Mouse (Mus musculus): Measurements from ENCODE around the gene Per1. TPM values are rescaled to one million over a fixed set of nuclear protein-coding genes. Genes with fewer than 3 reads are reported as not detected.

The Per1 gene
- polyA plus RNA-seq, 1 experiment from 2014 or later, result 9.4 TPM

DNA sequence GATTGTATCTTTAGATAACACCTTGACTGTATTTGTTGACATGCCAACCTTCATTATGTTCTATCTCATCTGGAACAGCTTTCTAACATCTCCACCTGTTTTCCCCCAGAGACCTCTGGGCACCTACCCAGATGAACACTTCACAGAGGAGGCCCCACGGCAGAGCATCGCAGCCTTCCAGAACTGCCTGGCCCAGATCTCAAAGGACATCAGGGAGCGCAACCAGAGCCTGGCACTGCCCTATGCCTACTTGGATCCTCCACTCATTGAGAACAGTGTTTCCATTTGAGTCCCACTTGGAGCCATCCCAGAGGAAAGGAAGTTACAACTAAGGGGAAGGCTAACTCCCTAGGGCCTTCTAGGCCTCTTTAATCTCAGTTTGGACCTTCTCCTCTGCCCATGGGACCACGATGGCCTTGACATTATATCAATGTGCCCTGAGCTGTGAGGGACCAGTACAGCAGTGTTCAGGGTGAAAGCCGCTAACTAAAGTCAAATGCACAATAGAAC lies 53.5 kb downstream of the Per1 start:
- no peak overlapping the region for H3K4me2 ChIP-seq
- 88% methylated on average over 5 of the region's 5 CpGs for WGBS
- ATAC-seq (ENCODE audit: insufficient number of reproducible peaks, low FRiP score), result no peak
- no peak overlapping the region for H3K4me3 ChIP-seq
- H3K9me3 ChIP-seq (replicated peaks), result no peaks in the 10 kb centered on the region
- no peak overlapping the region for H3K27ac ChIP-seq (ENCODE audit: poor library complexity, severe bottlenecking)
- H3K9ac ChIP-seq, result no peak overlapping the region
- no peaks in the 10 kb centered on the region for H3K36me3 ChIP-seq
- H3K27me3 ChIP-seq (replicated peaks), result peaks cover 26% of the 10 kb centered on the region
- 0 out of 2 replicates have a peak, but pooled peaks cover 10% of the 10 kb centered on the region for H3K4me1 ChIP-seq (replicated peaks)

DNA sequence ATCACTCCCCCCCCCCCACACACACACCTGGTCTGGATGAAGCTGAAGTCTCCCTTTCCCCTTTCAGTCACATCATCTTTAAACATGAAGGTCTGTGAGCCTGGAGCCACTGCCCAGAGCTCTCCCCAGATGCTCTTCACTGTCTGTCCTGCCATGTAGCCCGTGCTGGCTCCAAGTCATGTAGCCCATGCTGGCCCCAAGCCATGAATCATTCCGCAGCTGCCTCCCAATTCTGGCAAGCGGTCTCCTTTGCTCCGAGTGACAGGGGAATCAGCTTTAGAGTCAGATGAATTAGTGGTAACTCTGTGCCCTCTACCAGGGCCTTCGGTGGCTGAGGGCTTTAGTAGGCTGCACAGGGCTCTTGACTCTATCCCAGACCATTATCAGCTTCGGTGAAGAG lies 54.7 kb downstream of the Per1 start:
- Histone ChIP-seq H3K36me3 (no peaks in the 10 kb centered on the region), H3K4me1 (replicated peaks) (0 out of 2 replicates have a peak, but pooled peaks cover 10% of the 10 kb centered on the region), H3K9ac (no peak overlapping the region), H3K27ac (ENCODE audit: poor library complexity, severe bottlenecking) (no peak overlapping the region), H3K4me3 (no peak overlapping the region), H3K9me3 (replicated peaks) (no peaks in the 10 kb centered on the region), H3K27me3 (replicated peaks) (peaks cover 35% of the 10 kb centered on the region), H3K4me2 (no peak overlapping the region)
- WGBS, result 56% methylated on average over 6 of the region's 6 CpGs
- no peak for ATAC-seq (ENCODE audit: insufficient number of reproducible peaks, low FRiP score)

DNA sequence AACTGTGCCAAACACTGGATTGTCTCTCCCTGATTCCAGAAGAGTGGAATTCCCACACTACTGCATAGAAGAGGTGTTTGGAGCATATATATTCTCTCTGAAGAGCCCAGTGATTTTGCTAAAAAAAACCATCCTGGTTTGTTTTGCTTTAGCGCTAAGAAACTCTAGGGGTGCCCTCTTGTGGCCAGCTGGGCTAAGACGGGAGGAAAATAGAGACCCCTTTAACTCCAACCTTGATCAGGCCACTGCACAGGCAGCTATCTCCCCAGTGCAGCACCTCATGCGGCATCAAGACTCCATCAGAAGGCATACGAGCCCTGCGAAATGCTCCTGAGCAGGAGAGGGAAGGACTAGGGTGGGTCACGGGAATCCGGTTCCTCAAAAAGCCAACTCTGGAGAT lies 55.4 kb downstream of the Per1 start:
- 5% methylated on average over 7 of the region's 7 CpGs for WGBS
- no peaks in the 10 kb centered on the region for H3K9me3 ChIP-seq (replicated peaks)
- ATAC-seq (ENCODE audit: insufficient number of reproducible peaks, low FRiP score), result no peak
- no peaks in the 10 kb centered on the region for H3K36me3 ChIP-seq
- H3K9ac ChIP-seq, result no peak overlapping the region
- peak overlapping the region; percentile 25 for H3K4me3 ChIP-seq
- peak overlapping the region; percentile 58 for H3K4me2 ChIP-seq
- H3K27ac ChIP-seq (ENCODE audit: poor library complexity, severe bottlenecking), result no peak overlapping the region
- H3K27me3 ChIP-seq (replicated peaks), result peaks cover 42% of the 10 kb centered on the region
- H3K4me1 ChIP-seq (replicated peaks), result 0 out of 2 replicates have a peak, but pooled peaks cover 10% of the 10 kb centered on the region

DNA sequence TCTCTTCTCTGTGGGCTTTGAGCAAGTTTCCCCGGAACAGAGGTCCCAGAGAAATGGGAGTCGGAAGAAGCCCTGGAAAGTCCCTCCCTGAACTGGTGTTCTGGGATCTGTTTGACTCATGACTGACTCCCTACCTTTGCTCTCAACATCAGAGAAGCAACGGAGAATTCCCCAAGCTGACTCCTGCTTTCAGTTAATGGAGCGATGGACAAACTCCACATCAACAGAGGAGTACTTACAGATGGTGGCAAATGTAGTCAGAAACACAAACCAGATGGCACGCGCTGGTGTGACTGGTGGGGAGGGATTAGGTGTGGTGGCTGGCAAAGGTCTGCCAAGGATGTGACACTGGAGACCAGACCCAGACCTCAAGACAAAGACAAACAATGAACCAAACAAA lies 56.0 kb downstream of the Per1 start:
- no peaks in the 10 kb centered on the region for H3K36me3 ChIP-seq
- no peak overlapping the region for H3K27ac ChIP-seq (ENCODE audit: poor library complexity, severe bottlenecking)
- peaks cover 44% of the 10 kb centered on the region for H3K27me3 ChIP-seq (replicated peaks)
- ATAC-seq (ENCODE audit: insufficient number of reproducible peaks, low FRiP score), result no peak
- H3K9ac ChIP-seq, result no peak overlapping the region
- peak overlapping the region; percentile 58 for H3K4me2 ChIP-seq
- H3K4me1 ChIP-seq (replicated peaks), result 0 out of 2 replicates have a peak, but pooled peaks cover 10% of the 10 kb centered on the region
- H3K9me3 ChIP-seq (replicated peaks), result no peaks in the 10 kb centered on the region
- peak overlapping the region; percentile 25 for H3K4me3 ChIP-seq
- 63% methylated on average over 6 of the region's 6 CpGs for WGBS

DNA sequence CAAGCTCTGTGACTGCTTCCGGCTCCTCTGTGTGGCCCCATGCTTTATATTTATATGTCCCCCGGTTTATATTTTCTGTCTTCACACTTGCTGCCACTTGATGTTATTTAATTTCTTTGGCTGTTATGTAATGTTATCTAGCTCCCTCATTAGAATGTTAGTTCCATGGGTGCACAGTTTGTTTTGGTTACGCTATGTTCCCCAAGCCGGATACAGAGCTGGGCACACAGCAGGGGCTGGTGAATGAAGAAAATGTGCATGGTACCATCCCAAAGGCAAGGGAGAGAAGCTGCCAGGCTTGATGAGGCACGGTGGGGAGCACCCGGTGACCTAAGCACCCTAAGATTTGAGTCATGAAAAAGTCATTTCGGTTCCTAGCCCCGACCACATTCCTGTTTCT lies 58.8 kb downstream of the Per1 start:
- 76% methylated on average over 8 of the region's 8 CpGs for WGBS
- Histone ChIP-seq H3K36me3 (no peaks in the 10 kb centered on the region), H3K4me1 (replicated peaks) (peaks cover 16% of the 10 kb centered on the region; the same call in 1 of the 2 replicates), H3K27me3 (replicated peaks) (peaks cover 67% of the 10 kb centered on the region), H3K9me3 (replicated peaks) (no peaks in the 10 kb centered on the region), H3K4me3 (no peak overlapping the region), H3K4me2 (no peak overlapping the region), H3K27ac (ENCODE audit: poor library complexity, severe bottlenecking) (no peak overlapping the region), H3K9ac (no peak overlapping the region)
- no peak for ATAC-seq (ENCODE audit: insufficient number of reproducible peaks, low FRiP score)

DNA sequence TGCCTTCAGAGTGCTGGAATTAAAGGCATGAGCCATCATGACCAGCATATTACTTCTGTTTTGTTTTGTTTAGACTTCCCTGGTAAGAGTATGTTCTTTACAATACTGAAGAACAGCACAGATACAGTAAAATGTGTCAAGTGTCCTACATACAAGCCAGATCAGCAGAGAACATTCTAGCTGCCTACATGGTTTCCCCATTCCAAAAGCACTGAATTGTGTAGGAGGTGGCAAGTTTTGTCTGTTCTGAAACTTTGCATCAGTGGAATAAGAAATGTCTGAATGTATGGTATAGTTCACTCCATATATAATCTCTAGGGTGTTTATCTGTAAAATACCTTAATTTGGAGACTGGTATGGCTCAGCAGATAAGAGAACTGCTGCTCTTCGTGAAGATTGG lies 60.3 kb downstream of the Per1 start:
- no peak for ATAC-seq (ENCODE audit: insufficient number of reproducible peaks, low FRiP score)
- Histone ChIP-seq H3K36me3 (no peaks in the 10 kb centered on the region), H3K27me3 (replicated peaks) (peaks cover 77% of the 10 kb centered on the region), H3K9ac (no peak overlapping the region), H3K4me2 (no peak overlapping the region), H3K9me3 (replicated peaks) (no peaks in the 10 kb centered on the region), H3K27ac (ENCODE audit: poor library complexity, severe bottlenecking) (no peak overlapping the region), H3K4me1 (replicated peaks) (peaks cover 10% of the 10 kb centered on the region; the same call in 1 of the 2 replicates), H3K4me3 (no peak overlapping the region)
- 31% methylated on average over 1 of the region's 1 CpGs for WGBS

DNA sequence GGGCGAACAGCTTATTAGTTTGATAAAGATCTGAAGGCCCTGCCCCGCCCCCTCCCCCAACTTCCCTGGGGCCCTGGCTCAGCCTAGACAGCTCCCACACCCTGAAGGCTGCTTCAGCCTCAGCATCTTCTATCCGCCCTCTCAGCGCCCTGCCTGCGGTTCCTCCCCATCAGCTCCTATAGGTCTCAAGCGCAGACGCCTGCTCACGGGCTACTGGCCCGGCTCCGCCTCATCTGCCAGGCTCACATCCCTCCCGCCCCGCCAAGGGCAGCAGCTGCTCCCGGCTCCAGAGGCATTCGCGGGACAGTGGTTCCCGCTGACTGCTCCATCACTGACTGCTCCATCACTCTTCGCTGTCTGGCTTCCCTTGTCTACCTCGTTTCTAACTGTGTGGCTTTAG lies 61.8 kb downstream of the Per1 start, which contains the start of gene Alox12b:
Gene Alox12b, plus strand, starts transcription at position 190 of the 400 bp plus-strand sequence.
- peak within 1 kb of the TSS; percentile 22 for H3K4me2 ChIP-seq

More for the DNA sequence above, 61.8 kb downstream of the Per1 start, which contains the start of gene Alox12b:
- Histone ChIP-seq H3K4me3 (0 out of 2 replicates have a peak within 1 kb of the TSS, but pooled peaks have one; percentile 5), H3K9me3 (replicated peaks) (no peaks in the 10 kb centered on the region), H3K27ac (ENCODE audit: poor library complexity, severe bottlenecking) (no peak within 1 kb of the TSS), H3K27me3 (replicated peaks) (peaks cover 74% of the 10 kb centered on the region), H3K9ac (no peak within 1 kb of the TSS; the same call in 1 of the 2 replicates), H3K36me3 (no peaks in the 10 kb centered on the region), H3K4me1 (replicated peaks) (peaks cover 6% of the 10 kb centered on the region; the same call in 1 of the 2 replicates)
- ATAC-seq (ENCODE audit: insufficient number of reproducible peaks, low FRiP score), result no peak
- WGBS, result 3% methylated on average over 18 of the region's 18 CpGs

Other genes starting within 250 kb of the Per1 start
- 62.7 and 67.0 TPM in 2 replicates for gene Ndel1, start 223.4 kb upstream of the Per1 start, polyA plus RNA-seq (2016; fragmentation: Nextera tagmentation; extraction: Ambion mirVana)
- 0.17 TPM in 1 of 2 replicates, not detected in the other for gene Rnf222, start 206.7 kb upstream of the Per1 start, polyA plus RNA-seq (2016; fragmentation: Nextera tagmentation; extraction: Ambion mirVana)
- 640 and 666 TPM in 2 replicates for gene Rpl26, start 193.6 kb upstream of the Per1 start, polyA plus RNA-seq (2016; fragmentation: Nextera tagmentation; extraction: Ambion mirVana)
- not detected in 2 replicates for gene Odf4, start 168.1 kb upstream of the Per1 start, polyA plus RNA-seq (2016; fragmentation: Nextera tagmentation; extraction: Ambion mirVana)
- 13.3 TPM in 2 replicates for gene Arhgef15, start 137.7 kb upstream of the Per1 start, polyA plus RNA-seq (2016; fragmentation: Nextera tagmentation; extraction: Ambion mirVana)
- 1.4 and 2.2 TPM in 2 replicates for gene Slc25a35, start 127.1 kb upstream of the Per1 start, polyA plus RNA-seq (2016; fragmentation: Nextera tagmentation; extraction: Ambion mirVana)
- 64.3 and 67.5 TPM in 2 replicates for gene Rangrf, start 120.0 kb upstream of the Per1 start, polyA plus RNA-seq (2016; fragmentation: Nextera tagmentation; extraction: Ambion mirVana)
- 20.7 and 21.5 TPM in 2 replicates for gene Pfas, start 86.8 kb upstream of the Per1 start, polyA plus RNA-seq (2016; fragmentation: Nextera tagmentation; extraction: Ambion mirVana)
- 60.8 and 62.7 TPM in 2 replicates for gene Ctc1, start 79.3 kb upstream of the Per1 start, polyA plus RNA-seq (2016; fragmentation: Nextera tagmentation; extraction: Ambion mirVana)
- 79.4 and 85.9 TPM in 2 replicates for gene Aurkb, start 49.6 kb upstream of the Per1 start, polyA plus RNA-seq (2016; fragmentation: Nextera tagmentation; extraction: Ambion mirVana)
- 10.7 and 13.6 TPM in 2 replicates for gene Borcs6, start 35.5 kb upstream of the Per1 start, polyA plus RNA-seq (2016; fragmentation: Nextera tagmentation; extraction: Ambion mirVana)
- gene Tmem107, start 24.4 kb upstream of the Per1 start, polyA plus RNA-seq (2016; fragmentation: Nextera tagmentation; extraction: Ambion mirVana), result 30.6 and 31.5 TPM in 2 replicates
- gene Vamp2, start 6.7 kb upstream of the Per1 start, polyA plus RNA-seq (2016; fragmentation: Nextera tagmentation; extraction: Ambion mirVana), result 97.2 and 100 TPM in 2 replicates
- 0.70 and 0.81 TPM in 2 replicates for gene Hes7, start 25.2 kb downstream of the Per1 start, polyA plus RNA-seq (2016; fragmentation: Nextera tagmentation; extraction: Ambion mirVana)
- 0.42 and 0.65 TPM in 2 replicates for gene 9130213A22Rik, start 27.4 kb downstream of the Per1 start, polyA plus RNA-seq (2016; fragmentation: Nextera tagmentation; extraction: Ambion mirVana)
- 0.17 and 0.54 TPM in 2 replicates for gene Aloxe3, start 30.7 kb downstream of the Per1 start, polyA plus RNA-seq (2016; fragmentation: Nextera tagmentation; extraction: Ambion mirVana)
- not detected in 2 replicates for gene Alox12b, start 61.8 kb downstream of the Per1 start, polyA plus RNA-seq (2016; fragmentation: Nextera tagmentation; extraction: Ambion mirVana)
- gene Alox8, start 102.6 kb downstream of the Per1 start, polyA plus RNA-seq (2016; fragmentation: Nextera tagmentation; extraction: Ambion mirVana), result 1.2 and 1.4 TPM in 2 replicates
- gene Gucy2e, start 141.8 kb downstream of the Per1 start, polyA plus RNA-seq (2016; fragmentation: Nextera tagmentation; extraction: Ambion mirVana), result 0.15 and 0.17 TPM in 2 replicates
- gene Cntrob, start 228.6 kb downstream of the Per1 start, polyA plus RNA-seq (2016; fragmentation: Nextera tagmentation; extraction: Ambion mirVana), result 18.6 and 21.8 TPM in 2 replicates
- gene Trappc1, start 228.8 kb downstream of the Per1 start, polyA plus RNA-seq (2016; fragmentation: Nextera tagmentation; extraction: Ambion mirVana), result 168 and 176 TPM in 2 replicates
- gene Kcnab3, start 231.0 kb downstream of the Per1 start, polyA plus RNA-seq (2016; fragmentation: Nextera tagmentation; extraction: Ambion mirVana), result 0.87 and 0.98 TPM in 2 replicates
- gene Rnf227, start 245.2 kb downstream of the Per1 start, polyA plus RNA-seq (2016; fragmentation: Nextera tagmentation; extraction: Ambion mirVana), result 6.7 and 8.5 TPM in 2 replicates